Mouse (Mus musculus): Measurements from ENCODE around the gene Acacb.

The Acacb gene

DNA sequence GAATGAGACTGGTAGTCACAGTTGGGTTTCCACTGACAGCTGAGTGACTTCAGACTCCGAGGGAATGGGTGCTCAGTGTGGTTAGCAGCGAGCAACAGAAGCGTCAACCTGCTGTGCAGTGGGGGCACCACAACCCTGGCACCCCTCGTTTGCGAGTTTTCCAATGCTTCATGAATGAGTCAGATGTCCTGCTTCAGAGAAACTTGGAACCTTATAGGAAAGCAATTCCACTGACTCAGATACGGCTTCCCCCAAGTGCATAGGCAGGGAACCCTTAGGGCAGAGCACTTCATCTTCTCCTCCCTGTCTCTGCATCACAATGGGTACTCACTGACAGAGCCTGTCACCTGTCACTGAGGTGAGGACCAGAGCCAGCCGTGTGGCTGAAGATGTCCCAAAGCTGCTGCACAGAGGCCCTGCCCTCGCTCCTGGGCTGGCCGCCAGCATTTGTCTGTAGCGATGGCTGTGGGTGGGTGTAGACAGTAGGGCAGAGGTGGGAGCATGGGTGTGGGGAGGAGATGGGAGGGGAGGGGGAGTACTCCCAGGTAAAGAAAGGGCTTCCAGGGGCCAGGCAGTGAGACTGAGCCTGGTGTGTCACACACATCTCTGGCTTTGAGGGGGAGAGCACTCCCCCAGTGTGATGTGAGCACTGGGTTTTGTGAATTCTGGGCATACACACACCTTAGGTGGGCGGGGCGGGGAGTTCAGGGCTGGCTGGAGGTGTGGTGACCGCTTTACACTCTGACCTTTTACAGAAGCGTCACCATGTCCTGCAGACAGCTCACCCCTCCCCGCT, 8.7 kb upstream of the Acacb start:
- DNase-seq, result no peak

DNA sequence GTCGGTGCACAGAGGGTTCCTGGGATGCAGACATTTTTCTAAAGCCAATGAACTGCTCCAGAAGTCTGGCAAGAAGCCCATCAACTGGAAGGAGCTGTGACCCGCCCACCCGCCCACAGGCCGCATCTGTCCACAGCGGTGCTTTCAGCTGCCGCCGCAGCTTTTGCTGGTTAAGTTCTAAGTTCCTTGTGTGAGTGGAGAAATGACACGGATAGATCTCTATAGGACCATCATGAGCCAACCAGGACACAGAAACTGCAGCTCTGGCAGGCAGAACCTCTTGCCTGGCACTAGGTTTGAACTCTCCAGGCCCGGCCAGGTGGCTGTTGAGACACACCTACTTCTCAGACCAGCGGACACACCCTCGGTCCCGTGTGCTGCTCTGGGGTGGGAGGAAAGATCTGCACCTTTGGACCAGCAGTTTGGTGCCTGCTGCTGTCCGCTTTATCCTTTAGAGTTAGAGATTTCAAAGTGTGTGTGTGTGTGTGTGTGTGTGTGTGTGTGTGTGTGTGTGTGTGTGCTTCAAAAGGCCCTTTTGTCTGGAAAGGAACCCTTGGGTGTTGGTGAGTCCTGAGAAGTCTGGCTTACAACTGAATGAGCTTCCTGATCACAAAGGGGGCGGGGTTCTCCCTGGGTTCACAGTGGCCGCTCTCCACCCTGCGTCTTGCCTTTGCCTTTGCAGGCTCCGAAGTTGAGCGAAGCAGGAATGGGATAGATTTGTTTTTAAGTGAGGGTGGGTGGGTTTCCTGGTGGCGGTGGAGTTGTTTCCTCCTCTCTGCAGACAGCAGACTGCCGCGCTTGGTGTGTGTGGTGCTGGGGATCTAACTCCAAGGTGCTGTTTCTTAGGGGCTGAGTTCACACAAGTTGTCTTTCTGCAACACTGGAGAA, 7.8 kb upstream of the Acacb start:
- no peak for DNase-seq

DNA sequence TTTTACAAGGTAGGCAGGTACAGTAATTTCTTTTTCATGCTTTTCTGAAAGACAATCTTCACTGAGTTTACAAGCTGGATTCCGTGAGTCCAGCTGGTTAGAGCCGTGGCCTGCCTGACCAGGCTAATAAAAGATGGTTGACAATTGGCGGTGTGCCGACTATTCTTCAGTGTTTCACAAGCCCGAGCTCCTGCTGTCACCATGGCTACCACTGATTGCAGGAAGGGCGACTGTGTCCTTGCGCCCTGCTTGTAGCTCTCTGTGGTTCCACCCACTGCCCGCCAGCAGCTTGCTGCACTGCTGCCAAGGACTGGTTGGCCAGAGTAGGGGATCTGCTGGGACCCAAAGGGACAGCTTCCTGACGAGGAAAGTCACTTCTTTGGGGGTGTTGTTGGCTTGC, 7.2 kb upstream of the Acacb start:
- DNase-seq, result peak; percentile 96

DNA sequence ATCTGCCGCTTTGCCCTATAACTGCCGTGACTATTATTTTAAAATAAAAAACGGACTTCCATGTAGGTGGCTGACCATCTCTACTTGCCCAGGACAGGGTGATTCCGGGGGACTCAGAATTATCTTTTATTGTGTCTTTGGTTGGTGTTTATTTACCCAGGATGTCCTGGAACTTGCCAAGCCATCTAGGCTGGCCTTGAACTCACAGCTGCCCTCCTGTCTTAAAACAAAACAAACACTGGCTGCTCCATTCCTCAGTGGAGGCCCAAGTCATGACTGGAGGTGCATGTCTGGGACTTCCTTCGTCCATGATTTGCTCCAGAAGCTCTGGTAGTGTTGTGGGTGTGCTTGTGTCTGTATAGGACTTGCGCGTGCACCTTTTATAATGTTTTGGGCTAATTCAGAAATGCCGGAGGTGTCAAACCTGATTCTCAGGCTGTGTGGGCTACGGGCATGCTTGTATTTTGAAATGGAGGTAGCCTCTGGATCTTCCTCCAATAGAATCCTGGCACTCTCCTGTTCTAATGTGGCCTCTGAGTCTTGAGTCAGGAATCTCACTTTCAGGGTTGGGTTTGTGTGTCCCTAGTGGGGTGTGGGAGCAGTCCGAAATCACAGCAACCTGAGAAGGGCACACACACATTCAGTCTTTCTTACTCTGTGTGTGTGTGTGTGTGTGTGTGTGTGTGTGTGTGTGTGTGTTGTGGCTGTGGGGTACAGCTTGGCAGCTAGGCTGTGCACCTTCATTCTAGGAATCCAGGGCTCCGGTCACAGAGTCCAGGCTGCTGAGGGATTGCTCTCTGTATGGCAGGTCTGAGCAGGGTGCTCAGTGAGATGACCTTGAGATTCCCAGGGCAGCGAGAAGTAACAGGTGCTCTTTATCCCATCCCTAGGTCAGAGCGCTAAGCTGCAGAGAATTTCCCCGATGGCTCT, 973 bp downstream of the Acacb start:
- no peak for DNase-seq

DNA sequence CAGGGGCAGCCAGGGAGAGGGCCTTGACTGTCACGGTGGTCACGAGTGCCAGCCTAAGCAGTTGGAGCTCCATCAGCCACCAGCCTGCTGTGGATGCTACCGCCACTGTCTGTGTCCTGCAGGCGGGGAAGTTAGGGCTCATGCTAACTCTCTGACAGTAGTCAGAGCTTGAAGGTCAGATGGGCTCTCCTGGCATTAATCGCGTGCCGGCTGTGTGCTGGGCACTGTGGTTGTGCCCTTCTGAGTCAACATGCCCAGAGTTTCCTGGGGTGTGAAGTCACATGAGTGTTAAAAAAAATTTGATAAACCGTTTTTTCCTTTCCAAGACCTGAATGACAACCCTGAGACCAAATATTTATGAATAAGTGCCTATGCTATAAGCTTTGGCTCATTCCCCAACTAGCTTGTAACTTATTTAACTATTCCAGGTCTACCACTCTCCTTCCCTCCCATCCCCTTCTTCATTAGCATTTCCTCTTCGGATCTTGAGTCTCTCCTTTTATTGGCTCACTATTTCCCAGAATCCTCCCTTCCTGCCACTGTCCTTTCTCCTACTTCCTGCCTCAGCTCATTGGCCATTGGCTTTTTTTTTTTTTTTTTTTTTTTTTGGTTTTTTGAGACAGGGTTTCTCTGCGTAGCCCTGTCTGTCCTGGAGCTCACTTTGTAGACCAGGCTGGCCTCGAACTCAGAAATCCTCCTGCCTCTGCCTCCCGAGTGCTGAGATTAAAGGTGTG, 6.2 kb downstream of the Acacb start:
- no peak for DNase-seq

DNA sequence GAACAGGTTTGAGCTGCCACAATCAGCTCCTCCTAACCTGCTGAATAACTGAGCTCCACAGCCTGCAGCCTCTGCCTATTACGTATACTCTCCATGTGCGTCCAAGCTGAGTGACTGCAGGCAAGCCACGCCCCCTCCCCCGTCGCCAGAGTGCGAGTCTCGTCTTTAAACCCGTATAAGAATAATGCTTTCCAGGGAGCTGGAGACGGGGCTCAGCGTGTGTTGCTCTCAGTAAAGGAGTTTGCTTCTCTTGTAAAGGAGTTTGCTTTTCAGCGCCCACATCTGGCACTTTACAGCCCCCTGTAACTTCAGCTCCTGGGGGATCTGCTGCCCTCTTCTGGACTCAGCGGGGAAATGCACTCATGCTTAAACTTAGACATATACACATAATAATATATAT, 7.2 kb downstream of the Acacb start:
- peak; percentile 57 for DNase-seq

DNA sequence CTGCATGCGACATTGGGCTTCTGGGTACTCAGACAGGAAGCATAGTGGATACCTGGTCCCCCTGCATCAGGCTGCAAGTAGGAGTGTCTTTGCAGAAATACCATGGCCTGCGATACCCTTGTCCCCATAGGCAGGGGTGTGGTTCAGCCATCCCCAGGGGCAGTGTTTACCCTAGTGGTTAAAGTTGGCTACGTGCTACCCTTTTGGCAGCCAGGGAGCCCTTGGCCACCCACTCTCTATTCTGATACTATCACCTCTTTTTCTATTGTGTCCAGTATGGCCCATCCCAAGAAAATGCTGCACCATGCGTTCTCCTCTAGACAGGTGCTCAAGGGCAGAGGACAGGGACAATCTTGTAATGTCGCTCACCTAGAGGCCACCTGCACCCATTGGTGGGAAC, 8.4 kb downstream of the Acacb start:
- DNase-seq, result no peak

DNA sequence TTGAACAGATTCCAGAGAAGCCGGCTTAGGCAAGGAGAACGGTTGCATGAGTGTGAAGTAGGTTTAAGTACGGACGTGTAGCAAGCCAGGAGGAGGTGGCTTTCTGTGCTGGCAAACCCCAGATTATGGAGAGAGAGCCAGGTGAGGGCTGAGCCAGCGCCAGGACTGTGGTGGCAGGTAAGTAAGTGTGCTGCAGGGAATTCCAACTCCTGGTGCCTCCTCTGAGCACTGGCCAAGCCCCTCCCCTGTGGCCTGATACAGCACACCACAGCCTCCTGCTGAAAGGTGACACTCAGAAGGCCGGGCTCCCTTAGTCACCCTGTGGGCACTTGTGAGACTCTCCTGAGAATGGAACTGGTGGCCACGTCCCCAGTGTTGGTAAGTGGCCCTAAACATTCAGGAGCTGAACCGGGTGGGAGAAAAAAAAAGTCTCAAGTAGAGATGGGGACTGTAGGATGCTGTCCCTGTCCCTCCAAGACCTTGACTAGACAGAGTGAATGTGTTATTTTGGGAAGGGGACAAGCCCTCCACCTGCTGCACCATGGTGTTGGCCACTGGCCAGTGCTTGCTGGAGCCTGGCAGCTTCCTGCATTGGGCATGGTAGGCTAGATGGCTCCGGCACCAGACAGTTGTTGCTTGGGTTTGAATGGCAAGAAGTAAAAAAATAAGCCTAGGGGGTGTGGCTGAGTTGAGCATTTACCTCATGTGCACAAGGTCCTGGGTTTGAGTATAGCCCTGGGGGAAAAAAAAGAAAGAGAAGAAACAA, 9.0 kb downstream of the Acacb start:
- DNase-seq, result no peak

DNA sequence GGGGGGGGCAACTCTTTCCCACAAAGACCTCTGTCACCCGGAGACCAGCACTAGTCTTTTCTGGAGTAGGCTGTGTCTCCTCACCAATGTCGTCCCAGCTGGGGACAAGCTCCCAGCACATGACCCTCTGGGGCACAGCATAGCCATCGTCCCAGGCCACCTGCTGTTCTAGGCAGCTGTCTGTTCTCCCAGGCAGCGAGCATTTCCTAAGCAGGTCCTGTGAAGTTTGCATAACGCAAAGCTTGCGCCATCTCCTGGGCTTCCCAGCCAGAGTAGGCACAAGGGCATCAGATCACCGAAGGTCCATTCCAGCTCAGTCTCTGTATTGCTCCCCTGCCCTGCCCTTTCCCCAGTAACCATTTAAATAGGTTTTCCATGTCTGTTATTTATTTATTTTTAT, 10.9 kb downstream of the Acacb start:
- peak; percentile 19 for DNase-seq

DNA sequence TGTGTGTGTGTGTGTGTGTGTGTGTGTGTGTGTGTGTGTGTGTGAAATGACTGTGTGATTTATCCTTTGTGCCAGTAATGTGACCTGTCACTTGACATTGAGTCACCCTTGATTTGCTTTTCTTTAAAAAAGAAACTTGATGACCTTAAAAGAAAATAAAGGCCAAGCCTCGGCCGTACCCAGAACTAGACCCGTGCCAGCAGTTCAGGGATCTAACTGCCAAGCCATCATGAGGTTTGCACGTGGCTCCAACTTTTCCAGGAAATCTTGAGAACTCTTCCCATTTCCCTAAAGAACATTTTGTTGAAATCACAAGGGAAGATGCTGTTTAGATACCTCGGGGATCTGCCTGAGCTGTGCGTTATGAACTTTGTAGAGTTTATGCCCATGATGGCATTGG, 15.1 kb downstream of the Acacb start:
- DNase-seq, result no peak

DNA sequence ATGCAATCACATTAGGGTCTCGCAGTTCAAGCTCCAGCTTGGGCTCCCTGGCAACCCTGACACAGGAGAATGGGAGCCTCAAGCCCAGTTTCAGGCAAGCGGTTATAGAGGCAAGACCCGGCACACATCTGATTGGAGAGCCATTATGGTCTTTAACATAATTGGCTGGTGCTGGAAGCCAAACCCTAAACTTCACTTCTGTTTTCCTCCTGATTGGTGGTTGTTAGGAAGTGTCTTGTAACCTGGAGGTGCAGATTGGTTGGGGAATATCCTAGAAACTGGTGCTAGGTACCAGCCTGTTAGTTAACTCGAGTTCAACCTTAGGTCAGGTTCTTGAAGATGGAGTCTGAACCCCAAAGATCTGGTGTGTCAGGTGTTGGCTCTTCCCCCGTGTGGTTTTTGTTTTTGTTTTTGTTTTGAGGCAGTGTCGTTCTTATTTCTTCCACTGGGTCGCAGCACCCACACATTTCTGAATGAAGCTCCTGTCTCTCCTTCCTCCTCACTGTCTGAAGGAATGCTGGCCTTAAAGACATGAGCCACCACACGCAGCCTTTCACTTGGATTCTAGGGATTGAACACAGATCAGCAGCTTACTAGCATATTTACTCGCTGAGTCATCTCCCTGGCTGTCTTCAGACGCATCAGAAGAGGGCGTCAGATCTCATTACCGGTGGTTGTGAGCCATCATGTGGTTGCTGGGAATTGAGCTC, 15.9 kb downstream of the Acacb start:
- no peak for DNase-seq

DNA sequence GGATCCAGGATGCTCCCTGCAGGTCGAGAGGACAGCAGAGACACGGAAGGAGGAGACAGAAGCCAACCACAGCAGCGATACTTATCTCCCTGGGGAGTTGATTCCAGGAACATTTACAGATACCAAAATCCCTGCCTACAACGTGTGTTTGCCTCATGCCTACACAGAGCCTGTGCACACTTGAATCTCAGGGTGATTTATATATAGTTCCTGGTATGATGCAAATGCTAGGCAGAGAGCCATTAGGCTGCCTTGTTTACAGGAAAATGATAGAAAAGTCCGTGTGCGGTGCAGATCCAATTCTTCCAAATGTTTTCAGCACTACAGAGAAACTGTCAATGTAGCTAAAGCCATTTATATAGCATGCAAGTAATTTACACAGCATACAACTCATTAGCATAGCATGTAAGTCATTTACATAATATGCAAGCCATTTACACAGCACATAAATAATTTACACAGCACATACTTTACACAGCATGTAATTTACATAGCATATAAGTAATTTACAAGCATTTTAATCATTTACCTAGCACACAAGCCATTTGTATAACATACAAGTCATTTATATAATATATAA, 16.9 kb downstream of the Acacb start:
- no peak for DNase-seq

DNA sequence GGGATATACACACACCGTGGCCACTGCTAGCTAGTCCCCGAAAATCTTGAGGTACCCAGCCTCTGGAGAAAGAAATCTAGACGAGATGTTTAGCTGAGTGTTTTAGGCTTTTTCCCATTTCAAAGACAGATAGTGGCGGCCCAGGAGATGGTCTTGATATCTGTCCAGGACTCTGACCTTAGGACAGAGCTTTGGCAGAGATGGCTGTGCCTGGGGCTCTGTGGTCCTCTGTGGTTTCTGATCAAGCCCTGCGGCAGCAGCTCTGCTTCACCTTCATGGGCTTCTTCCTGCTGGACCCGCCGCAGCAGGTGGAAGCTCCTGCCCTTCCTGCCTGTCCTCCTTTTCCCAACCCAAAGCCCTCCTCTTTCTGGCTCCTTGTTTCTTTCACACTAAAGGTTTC, 24.0 kb downstream of the Acacb start:
- DNase-seq, result no peak

DNA sequence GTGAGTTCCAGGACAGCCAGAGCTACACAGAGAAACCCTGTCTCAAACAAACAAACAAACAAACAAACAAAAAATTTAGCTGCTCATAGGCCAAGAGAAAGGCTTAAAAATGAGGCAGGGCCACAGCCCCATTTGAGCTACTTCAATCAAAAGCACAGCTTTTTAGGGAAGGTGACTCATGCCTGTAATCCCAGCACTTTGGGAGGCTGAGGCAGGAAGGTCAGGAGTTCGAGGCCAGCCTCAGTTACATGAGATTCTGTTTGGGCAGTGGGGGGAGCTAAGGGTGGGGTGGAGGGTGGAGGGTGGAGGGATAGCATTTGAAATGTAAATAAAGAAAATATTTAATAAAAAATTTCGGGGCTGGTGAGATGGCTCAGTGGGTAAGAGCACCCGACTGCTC, 26.6 kb downstream of the Acacb start:
- DNase-seq, result peak; percentile 24

DNA sequence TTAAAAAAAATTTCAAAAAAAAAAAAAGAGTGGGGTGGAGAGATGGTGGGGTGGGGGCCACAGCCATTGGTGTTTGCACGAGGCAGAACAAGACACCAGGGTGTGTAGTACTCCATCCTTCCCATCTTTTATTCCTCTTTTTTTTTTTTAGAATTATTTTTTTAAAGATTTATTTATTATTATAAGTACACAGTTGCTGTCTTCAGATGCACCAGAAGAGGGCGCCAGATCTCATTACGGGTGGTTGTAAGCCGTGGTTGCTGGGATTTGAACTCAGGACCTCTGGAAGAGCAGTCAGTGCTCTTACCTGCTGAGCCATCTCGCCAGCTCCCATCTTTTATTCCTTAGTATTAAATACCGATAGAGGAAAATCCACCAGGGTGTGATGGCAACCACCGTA, 27.1 kb downstream of the Acacb start:
- no peak for DNase-seq

DNA sequence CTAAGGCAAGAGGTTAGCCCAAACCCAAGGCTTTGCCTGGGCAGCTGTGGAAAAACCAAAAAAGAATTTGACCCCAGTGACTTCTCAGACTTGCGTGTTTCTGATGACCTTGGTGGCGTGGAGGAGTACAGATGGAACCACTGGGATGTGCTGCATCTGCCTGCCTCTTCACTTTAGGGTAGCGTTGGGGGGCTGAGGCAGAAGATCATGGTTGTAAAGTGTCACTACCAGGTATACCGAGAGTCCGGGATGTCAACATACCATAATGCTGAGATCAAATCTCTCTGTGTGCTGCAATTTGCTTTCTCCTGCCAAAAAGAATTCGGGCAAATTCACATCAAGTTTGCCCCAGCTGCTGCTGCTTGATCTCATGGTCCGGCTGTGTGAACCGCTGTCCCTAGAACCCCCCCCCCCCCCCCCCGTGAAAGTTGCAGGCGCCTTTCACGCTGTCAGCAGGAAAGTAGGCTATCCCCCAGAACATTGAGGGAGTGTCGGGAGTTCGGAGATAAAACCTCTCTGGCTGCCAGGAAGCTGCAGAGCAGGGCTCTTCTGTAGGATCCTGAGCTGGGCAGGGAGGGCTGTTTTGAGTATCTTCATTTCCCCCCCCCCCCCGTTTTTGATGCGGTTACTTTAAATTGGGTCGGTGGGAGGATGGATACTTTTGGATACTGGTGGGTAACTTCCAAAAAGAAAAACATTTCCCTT, 27.7 kb downstream of the Acacb start:
- DNase-seq, result peak; percentile 14

DNA sequence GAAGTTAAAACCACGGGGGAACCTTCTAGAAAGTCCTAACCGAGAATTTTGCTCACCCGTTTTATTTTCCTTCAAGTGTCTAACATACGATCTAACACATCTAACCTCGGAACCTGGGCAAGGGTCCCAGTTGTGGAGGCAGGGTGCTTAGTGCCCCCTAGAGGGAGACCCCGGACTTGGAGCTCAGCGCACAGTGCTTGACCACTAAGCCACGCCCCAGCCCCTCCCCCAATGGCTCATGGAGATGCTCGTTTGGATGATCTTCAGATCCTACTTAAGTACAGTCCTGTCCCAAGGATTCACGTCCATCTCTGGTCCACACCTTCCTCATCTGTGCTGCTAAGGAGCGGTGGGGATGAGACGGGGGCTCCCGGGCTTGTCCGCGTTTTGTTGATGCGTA, 28.3 kb downstream of the Acacb start:
- peak; percentile 80 for DNase-seq

DNA sequence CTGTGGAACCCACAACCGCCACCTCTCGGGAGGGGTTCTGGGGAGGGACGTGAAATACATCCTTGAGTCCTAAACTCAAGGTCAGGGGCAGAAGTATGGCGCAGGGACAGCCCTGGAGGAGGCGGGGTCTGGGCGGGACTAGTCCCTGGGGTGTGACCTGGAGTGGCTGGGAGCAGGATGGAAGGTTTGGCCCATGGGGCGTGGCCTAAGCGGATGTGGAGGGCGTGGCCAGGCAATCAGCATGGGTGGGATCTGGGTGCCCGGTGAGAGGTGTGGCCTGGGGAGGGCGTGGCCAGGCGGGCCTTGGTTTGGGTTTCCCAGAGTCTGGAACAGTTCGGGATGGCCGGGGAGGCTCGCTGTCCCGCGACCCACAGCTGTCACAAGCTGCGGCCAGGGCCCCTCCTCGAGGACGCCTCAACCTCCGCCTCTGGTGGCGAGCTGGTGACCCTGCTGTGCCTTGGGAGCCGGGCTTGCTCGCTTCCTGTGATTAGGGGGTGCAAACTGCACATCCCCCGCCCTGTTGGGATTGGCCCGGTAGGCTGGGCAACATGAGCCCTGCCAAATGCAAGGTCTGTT, 29.3 kb downstream of the Acacb start:
- DNase-seq, result peak; percentile 95

All from retina, postnatal 1 day (tissue).